Mouse (Mus musculus): ENCODE results near the gene Rtl5.

- TF ChIP-seq RAD21 (IDR thresholded peaks at IDR 0.05; ENCODE audit: low read depth, low read length) (peak; percentile 48), MAX (IDR thresholded peaks at IDR 0.05; ENCODE audit: low read length) (no peak), CHD1 (IDR thresholded peaks at IDR 0.05; ENCODE audit: low read depth, low read length) (no peak), NELFE (IDR thresholded peaks at IDR 0.05; ENCODE audit: low read depth, low read length) (no peak), TAL1 (IDR thresholded peaks at IDR 0.05; ENCODE audit: low read length) (no peak)
Measured at GRCm38 (mm10) chrX:102059437-102059836, 11.7 kb downstream of the Rtl5 start.

Measured in MEL (cell line).